Comparison of ENCODE assay signal across 28 mouse cellular contexts in genomic region chr7:30886852-30887251, GRCm38 (mm10). TPM values are rescaled to one million over a fixed set of nuclear protein-coding genes. Genes with fewer than 3 reads are reported as not detected.
DNase-seq lines count a peak whose midpoint lies in the region; ATAC-seq and TF ChIP-seq lines count a peak whose summit lies in the region.
"Had no signal": no experiment of that assay in that cellular context is flagged by ENCODE, and none has a peak within 500 bp of the region (broad histone marks: within the 10 kb centered on the region; RNA-seq: fewer than 3 reads in every experiment).

No protein-coding gene starts in this region.

- peak; percentile 31 for DNase-seq in adrenal gland, postnatal 10 days
- no peak for DNase-seq in adrenal gland, postnatal 25 days
- peak; percentile 69 for DNase-seq in A20 (ENCODE audit: low read depth, low spot score)
- no peak for DNase-seq in left cerebral cortex, adult 2 months (ENCODE audit: extremely low spot score in 1 of 2, low spot score in 2 of 2)
- no peak for DNase-seq in urinary bladder, postnatal 10 days (ENCODE audit: low spot score)
- DNase-seq in lung, adult 2 months, result no peak
- DNase-seq: cerebellum, adult 2 months; embryo, embryonic 11 days; gastrocnemius, postnatal 36 days; heart, postnatal 14 days; kidney, adult 2 months had no signal

- H3K27ac ChIP-seq in bone marrow, adult 2 months (ENCODE audit: control insufficient read depth, insufficient read depth, low read depth, low read length, poor library complexity), result peak overlapping the region; percentile 60
- no peak overlapping the region for H3K27ac ChIP-seq in left cerebral cortex, adult 2 months
- H3K27ac ChIP-seq: embryonic facial prominence, embryonic 15.5 days; forebrain, embryonic 15.5 days; heart, embryonic 15.5 days; hindbrain, embryonic 13.5 days; hindbrain, postnatal 0 days had no signal

- peaks cover 6% of the 10 kb centered on the region; the same call in 1 of the 2 replicates for H3K4me1 ChIP-seq in bone marrow, adult 2 months (ENCODE audit: control insufficient read depth, insufficient read depth, low read length)
- no peaks in the 10 kb centered on the region for H3K4me1 ChIP-seq in lung, adult 2 months (ENCODE audit: control insufficient read depth, insufficient read depth, low read length)
- H3K4me1 ChIP-seq: embryonic facial prominence, embryonic 15.5 days; forebrain, embryonic 15.5 days; hindbrain, embryonic 13.5 days had no signal

- peak; percentile 38 for ATAC-seq in megakaryocyte, adult 5-6 weeks (ENCODE audit: poor library complexity, severe bottlenecking)
- ATAC-seq: forebrain, embryonic 15.5 days; hindbrain, postnatal 0 days; intestine, embryonic 16.5 days had no signal

- TF ChIP-seq CTCF in bone marrow, adult 2 months (IDR thresholded peaks at IDR 0.05; ENCODE audit: control insufficient read depth, insufficient read depth, low read length), result no peak
- no peak for TF ChIP-seq CTCF in left cerebral cortex, adult 2 months (IDR thresholded peaks at IDR 0.05)
- no peak for TF ChIP-seq CTCF in lung, adult 2 months (IDR thresholded peaks at IDR 0.05; ENCODE audit: insufficient read depth, low read length)

- WGBS in bone marrow, adult 2 months, result 34% methylated on average over 4 of the region's 4 CpGs
- 65% methylated on average over 4 of the region's 4 CpGs for WGBS in lung, adult 2 months

- H3K4me3 ChIP-seq in bone marrow, adult 2 months (replicated peaks; ENCODE audit: control insufficient read depth, low read depth, low read length), result no peak overlapping the region
- H3K4me3 ChIP-seq in left cerebral cortex, adult 2 months, result no peak overlapping the region
- no peak overlapping the region for H3K4me3 ChIP-seq in lung, adult 2 months (replicated peaks; ENCODE audit: extremely low read depth, low read depth, low read length)
- H3K4me3 ChIP-seq: embryonic facial prominence, embryonic 15.5 days; erythroblast, embryonic 14.5 days; forebrain, embryonic 15.5 days; heart, embryonic 15.5 days; hindbrain, embryonic 13.5 days had no signal

- intact Hi-C loops in left cerebral cortex, adult 2 months (cut with DNase I), result no loop called here

- TF ChIP-seq POLR2A in bone marrow, adult 2 months (IDR thresholded peaks at IDR 0.05; ENCODE audit: borderline replicate concordance, control insufficient read depth, low read depth, low read length), result no peak
- no peak for TF ChIP-seq POLR2A in lung, adult 2 months (IDR thresholded peaks at IDR 0.05; ENCODE audit: borderline replicate concordance, extremely low read depth, low read depth, low read length)

RNA-seq across cellular contexts. Expression of gene Cd22, which starts 6.7 kb away (rescaled TPM):
- 1 to 10 TPM; 3.3 to 5.1 TPM for total RNA-seq in adrenal gland, postnatal 10 days (2021)
- total RNA-seq in adrenal gland, postnatal 25 days (2021), result 0.30 TPM in 1 of 2 replicates, not detected in the other
- polyA plus RNA-seq in bone marrow, adult 2 months (2011; ENCODE audit: insufficient read depth, insufficient read length, low replicate concordance, missing spikeins), result 24.0 and 59.4 TPM in 2 replicates
- 1.9 and 2.7 TPM in 2 replicates for total RNA-seq in megakaryocyte, adult 5-6 weeks (2015)
- 10.5 and 10.8 TPM in 2 replicates for total RNA-seq in megakaryocyte, adult 5-6 weeks (2017)
- not detected for total RNA-seq in left cerebral cortex, adult 2 months (2021)
- 14.4 and 19.3 TPM in 2 replicates for polyA plus RNA-seq in lung, adult 2 months (2012; rRNA removed)
- total RNA-seq: gastrocnemius, adult 8-10 months; gastrocnemius, postnatal 36 days; hematopoietic stem cell, adult 5-6 weeks; MEL had no signal
- polyA plus RNA-seq: embryonic facial prominence, embryonic 11.5 days; erythroblast, embryonic 14.5 days; forebrain, embryonic 11.5 days; forebrain, embryonic 15.5 days; heart, embryonic 11.5 days; heart, embryonic 15.5 days; hindbrain, embryonic 13.5 days had no signal

RNA-seq across cellular contexts. Expression of gene Ffar1, which starts 25.5 kb away (rescaled TPM):
- under 1 TPM; 0.09 to 0.12 TPM for total RNA-seq in adrenal gland, postnatal 10 days (2021)
- not detected in 2 replicates for total RNA-seq in adrenal gland, postnatal 25 days (2021)
- 2.1 and 4.9 TPM in 2 replicates for polyA plus RNA-seq in bone marrow, adult 2 months (2011; ENCODE audit: insufficient read depth, insufficient read length, low replicate concordance, missing spikeins)
- 0.09 TPM in 1 of 2 replicates, not detected in the other for total RNA-seq in megakaryocyte, adult 5-6 weeks (2015)
- total RNA-seq in megakaryocyte, adult 5-6 weeks (2017), result 0.07 TPM in 1 of 2 replicates, not detected in the other
- total RNA-seq in left cerebral cortex, adult 2 months (2021), result not detected
- polyA plus RNA-seq in lung, adult 2 months (2012; rRNA removed), result 0.78 and 1.3 TPM in 2 replicates
- total RNA-seq: gastrocnemius, adult 8-10 months; gastrocnemius, postnatal 36 days; heart, postnatal 14 days; hematopoietic stem cell, adult 5-6 weeks; hindbrain, postnatal 0 days; MEL had no signal
- polyA plus RNA-seq: cerebellum, adult 2 months; embryonic facial prominence, embryonic 11.5 days; embryonic facial prominence, embryonic 15.5 days; erythroblast, embryonic 14.5 days; forebrain, embryonic 11.5 days; forebrain, embryonic 15.5 days; heart, embryonic 11.5 days; heart, embryonic 15.5 days; hindbrain, embryonic 13.5 days; hindbrain, postnatal 0 days had no signal

RNA-seq across cellular contexts. Expression of gene Mag, which starts 27.8 kb away (rescaled TPM):
- under 1 TPM; 0.45 to 0.58 TPM for total RNA-seq in adrenal gland, postnatal 10 days (2021)
- 0.21 TPM in 1 of 2 replicates, not detected in the other for total RNA-seq in adrenal gland, postnatal 25 days (2021)
- polyA plus RNA-seq in bone marrow, adult 2 months (2011; ENCODE audit: insufficient read depth, insufficient read length, low replicate concordance, missing spikeins), result 1.1 and 7.2 TPM in 2 replicates
- total RNA-seq in megakaryocyte, adult 5-6 weeks (2015), result 0.87 and 0.89 TPM in 2 replicates
- 0.95 and 1.1 TPM in 2 replicates for total RNA-seq in megakaryocyte, adult 5-6 weeks (2017)
- total RNA-seq in left cerebral cortex, adult 2 months (2021), result 10 to 100 TPM; 91.1 to 93.1 TPM
- polyA plus RNA-seq in lung, adult 2 months (2012; rRNA removed), result 3.3 and 3.7 TPM in 2 replicates
- total RNA-seq: hematopoietic stem cell, adult 5-6 weeks; MEL had no signal
- polyA plus RNA-seq: CD4-positive, CD25-positive, alpha-beta regulatory T cell, adult 4 months; erythroblast, embryonic 14.5 days had no signal

RNA-seq across cellular contexts. Expression of gene Ffar3, which starts 30.9 kb away (rescaled TPM):
- total RNA-seq in adrenal gland, postnatal 10 days (2021), result under 1 TPM; 0.27 to 0.88 TPM
- total RNA-seq in adrenal gland, postnatal 25 days (2021), result 0.70 TPM in 1 of 2 replicates, not detected in the other
- not detected in 2 replicates for polyA plus RNA-seq in bone marrow, adult 2 months (2011; ENCODE audit: insufficient read depth, insufficient read length, low replicate concordance, missing spikeins)
- not detected in 2 replicates for total RNA-seq in megakaryocyte, adult 5-6 weeks (2015)
- not detected in 2 replicates for total RNA-seq in megakaryocyte, adult 5-6 weeks (2017)
- not detected for total RNA-seq in left cerebral cortex, adult 2 months (2021)
- not detected in 2 replicates for polyA plus RNA-seq in lung, adult 2 months (2012; rRNA removed)
- total RNA-seq: gastrocnemius, adult 8-10 months; gastrocnemius, postnatal 36 days; heart, adult 18-20 months; heart, postnatal 14 days; hematopoietic stem cell, adult 5-6 weeks; MEL had no signal
- polyA plus RNA-seq: CD4-positive, CD25-positive, alpha-beta regulatory T cell, adult 4 months; cerebellum, adult 2 months; embryonic facial prominence, embryonic 11.5 days; embryonic facial prominence, embryonic 15.5 days; erythroblast, embryonic 14.5 days; forebrain, embryonic 11.5 days; forebrain, embryonic 15.5 days; heart, embryonic 11.5 days; heart, embryonic 15.5 days had no signal

RNA-seq across cellular contexts. Expression of gene Hamp2, which starts 37.6 kb away (rescaled TPM):
- 1 to 10 TPM in 1 of 2 experiments, not detected in 1; 1.1 TPM for total RNA-seq in adrenal gland, postnatal 10 days (2021)
- 2.4 and 9.8 TPM in 2 replicates for total RNA-seq in adrenal gland, postnatal 25 days (2021)
- not detected in 2 replicates for polyA plus RNA-seq in bone marrow, adult 2 months (2011; ENCODE audit: insufficient read depth, insufficient read length, low replicate concordance, missing spikeins)
- total RNA-seq in megakaryocyte, adult 5-6 weeks (2015), result not detected in 2 replicates
- total RNA-seq in megakaryocyte, adult 5-6 weeks (2017), result not detected in 2 replicates
- total RNA-seq in left cerebral cortex, adult 2 months (2021), result not detected
- 0.75 TPM in 1 of 2 replicates, not detected in the other for polyA plus RNA-seq in lung, adult 2 months (2012; rRNA removed)
- total RNA-seq: gastrocnemius, adult 8-10 months; gastrocnemius, postnatal 36 days; hematopoietic stem cell, adult 5-6 weeks; hindbrain, postnatal 0 days; MEL had no signal
- polyA plus RNA-seq: CD4-positive, CD25-positive, alpha-beta regulatory T cell, adult 4 months; cerebellum, adult 2 months; embryonic facial prominence, embryonic 11.5 days; embryonic facial prominence, embryonic 15.5 days; erythroblast, embryonic 14.5 days; forebrain, embryonic 11.5 days; forebrain, embryonic 15.5 days; heart, embryonic 11.5 days; heart, embryonic 15.5 days; hindbrain, embryonic 13.5 days; hindbrain, postnatal 0 days; intestine, embryonic 16.5 days; kidney, adult 2 months had no signal

Comparison
In these comparisons a context has a peak if more than half of its experiments do, and no peak if none do; other contexts are left out.
1. DNase-seq: peak in adrenal gland, postnatal 10 days (single experiment) and A20 (single experiment); none in adrenal gland, postnatal 25 days (single experiment), left cerebral cortex, adult 2 months (0 of 2), urinary bladder, postnatal 10 days (single experiment) and lung, adult 2 months (single experiment).
2. RNA of gene Mag, which starts 27.8 kb away (total RNA-seq): 91.1 to 93.1 TPM in left cerebral cortex, adult 2 months; 0.87 to 1.1 TPM in megakaryocyte, adult 5-6 weeks, 0.45 to 0.58 TPM in adrenal gland, postnatal 10 days and 0.21 TPM in adrenal gland, postnatal 25 days; every median in the first group is over 10 times any median in the second.